Mouse (Mus musculus) ovary, postnatal 10 days (tissue): ENCODE measurements around the gene Dlec1.
A peak's percentile ranks its signal among the peaks of the same experiment; 100 is the strongest.

Source experiments
- DNase-seq: peaks from one replicate; pipeline ENCODE4 v3.0.0; 2022; ENCODE audit warnings: low spot score

Dlec1 gene

DNA sequence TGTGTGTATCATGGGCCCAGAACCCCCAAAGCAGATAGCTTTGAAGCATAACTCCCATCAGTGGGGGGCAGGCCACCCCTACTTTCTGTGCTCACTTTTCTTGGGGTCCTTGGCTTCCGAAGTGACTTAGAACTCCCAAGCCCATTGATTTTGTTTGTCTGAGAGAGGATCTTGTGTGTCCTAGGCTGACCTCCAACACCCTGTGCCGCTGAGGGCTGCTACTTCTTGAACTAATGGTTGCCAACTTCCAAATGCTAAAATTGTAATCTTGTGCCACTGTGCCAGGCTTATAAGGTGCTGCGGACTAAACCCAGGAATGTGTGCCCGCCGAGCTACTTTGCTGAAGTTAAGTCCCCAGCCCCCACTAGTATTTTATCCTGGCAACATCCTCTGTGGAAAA lies 11.8 kb upstream of the Dlec1 start:
- DNase-seq, result no peak

GRCm38 (mm10) chr9:119091581-119092310 lies 10.5 kb upstream of the Dlec1 start:
- no peak for DNase-seq

DNA sequence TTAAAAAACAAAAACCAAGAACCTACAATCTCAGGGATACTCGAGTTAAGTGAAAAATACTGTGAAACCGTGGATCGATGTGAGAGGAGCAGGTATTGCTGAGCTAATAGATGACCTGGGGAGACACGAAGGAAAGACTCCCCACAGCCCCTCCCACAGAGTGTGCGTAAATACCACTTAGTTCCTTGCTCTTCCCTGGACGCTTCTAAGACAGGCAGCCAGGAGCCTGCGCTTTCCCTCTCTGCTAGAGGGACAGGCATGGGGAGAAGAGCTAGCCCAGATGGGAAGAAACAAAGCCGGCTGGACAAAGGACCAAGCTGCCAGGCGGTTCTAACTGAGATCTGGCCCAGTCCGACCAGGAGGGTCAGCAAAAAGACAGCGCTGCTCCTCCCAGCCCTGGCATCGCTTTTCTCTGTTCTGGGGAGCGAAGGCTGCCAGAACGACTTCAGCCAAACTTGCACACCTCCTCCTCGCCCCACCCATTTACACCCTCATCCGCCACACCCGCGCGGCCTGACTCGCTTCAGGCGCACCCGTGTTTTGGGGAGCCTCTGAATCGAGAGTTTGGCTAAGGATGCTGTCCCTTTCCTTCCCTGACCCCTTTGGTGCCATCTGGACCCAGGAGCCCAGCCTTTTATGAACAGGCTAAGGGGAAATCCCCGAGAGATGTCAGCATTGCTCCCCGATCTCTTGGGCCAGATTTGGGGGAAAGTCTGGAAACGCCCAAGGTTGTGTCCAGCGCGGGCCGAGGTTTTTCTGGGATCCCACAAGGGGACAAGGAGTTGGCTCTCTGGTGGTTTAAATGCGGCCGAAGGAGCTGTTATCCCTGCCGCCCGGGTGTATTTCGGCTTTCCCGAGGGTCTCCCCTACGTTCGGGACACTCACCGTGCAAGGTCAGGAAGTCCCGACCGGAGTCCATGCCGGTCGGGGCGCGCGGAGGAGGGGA lies 9.5 kb upstream of the Dlec1 start:
- no peak for DNase-seq

DNA sequence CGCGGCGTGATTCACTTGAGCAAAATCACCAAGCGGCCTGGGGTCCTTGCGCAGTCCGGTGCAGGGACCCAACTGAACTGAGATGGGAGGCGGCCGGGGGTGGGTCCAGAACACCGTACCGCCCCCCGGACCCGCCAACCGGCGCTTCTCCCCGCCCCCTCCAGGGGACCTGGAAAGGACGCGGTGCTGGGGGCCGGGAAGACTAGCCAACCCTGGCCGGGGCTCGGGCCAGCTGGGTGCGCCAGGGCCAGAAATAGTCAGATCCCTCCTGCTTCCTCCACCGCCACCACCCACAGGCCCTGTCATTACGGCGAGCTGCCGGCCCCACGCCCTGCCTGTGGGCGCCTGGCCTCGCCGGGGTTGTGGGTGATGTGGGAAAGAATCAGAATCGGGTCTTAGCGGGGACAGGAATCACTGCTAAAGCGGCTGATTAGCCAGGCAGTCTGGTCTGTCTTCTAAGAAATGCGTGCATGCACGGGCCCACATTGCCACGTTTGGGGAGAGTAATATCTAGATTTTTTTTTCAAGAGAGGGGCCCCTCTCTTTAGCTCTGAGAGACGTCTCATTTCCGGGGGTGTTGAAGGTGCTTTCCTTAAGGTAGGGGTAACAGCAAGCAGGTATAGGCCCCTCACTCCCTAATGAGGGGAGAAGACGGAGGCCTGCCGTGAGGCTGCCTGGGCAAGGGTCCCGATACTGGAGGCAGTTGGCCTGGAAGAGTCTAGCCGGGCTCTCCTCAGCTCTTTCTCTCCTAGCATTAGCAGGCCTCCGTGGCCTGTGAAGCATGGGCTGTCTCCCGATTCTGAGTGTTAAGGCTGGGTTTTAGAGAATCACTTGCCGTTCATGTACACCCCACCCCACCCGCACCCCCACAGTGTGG lies 8.6 kb upstream of the Dlec1 start, which contains the start of gene Plcd1:
TSS of gene Plcd1 (minus strand) at position 84 of the 877 bp plus-strand sequence.
- peak; percentile 74 for DNase-seq

GRCm38 (mm10) chr9:119094462-119095109 lies 7.7 kb upstream of the Dlec1 start:
- DNase-seq, result no peak

DNA sequence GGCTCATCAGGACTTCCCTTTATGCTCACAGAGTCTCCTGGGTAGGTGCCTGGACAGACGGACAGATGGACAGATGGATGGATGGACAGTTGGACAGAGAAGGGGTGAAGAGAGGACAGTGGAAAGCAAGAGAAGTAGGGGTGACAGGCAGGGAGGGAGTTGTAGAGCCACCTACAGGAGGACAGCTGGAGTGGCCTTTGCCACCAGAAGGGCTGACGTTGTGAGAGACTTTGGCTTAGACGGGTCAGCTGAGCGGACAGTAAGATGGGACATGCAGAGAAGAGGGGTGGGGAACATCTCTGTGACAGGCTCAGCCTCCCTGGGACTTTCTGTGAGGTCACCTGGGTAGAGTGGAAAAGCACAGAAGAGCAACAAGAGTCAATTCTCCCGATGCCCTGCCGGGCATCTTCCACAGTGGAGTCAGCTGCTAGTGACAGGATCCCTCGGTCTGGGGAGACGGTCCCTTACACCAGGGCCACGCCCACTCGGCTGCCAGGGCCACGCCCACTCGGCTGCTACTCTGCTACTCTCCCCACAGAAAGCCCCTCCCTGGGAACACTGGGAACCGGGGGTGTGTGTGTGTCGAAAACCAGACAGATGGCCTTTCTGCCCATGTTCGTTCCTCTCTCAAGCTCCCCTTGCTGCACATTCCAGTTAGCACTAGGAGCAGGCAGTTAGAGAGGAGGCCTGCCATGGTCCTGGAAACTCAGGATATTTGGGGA lies 1.9 kb upstream of the Dlec1 start:
- no peak for DNase-seq

DNA sequence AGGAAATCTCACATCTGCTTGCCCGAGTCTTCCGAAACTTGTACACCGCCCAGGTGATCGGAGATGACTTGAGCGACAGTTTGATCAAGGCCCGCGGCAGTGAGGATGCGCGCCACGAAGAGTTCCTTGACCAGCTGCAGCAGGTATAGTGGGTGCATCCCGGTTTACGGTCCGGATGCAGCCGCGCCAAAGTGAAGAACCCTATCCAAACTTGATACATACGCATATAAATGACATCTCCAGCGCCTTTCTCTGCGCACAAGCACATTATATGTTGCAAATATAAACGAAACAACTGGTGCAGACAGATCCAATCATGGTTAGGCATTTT lies 470 bp downstream of the Dlec1 start:
- no peak for DNase-seq

- no peak for DNase-seq
Measured at GRCm38 (mm10) chr9:119107566-119107965, 5.3 kb downstream of the Dlec1 start.

GRCm38 (mm10) chr9:119109685-119110353 lies 7.5 kb downstream of the Dlec1 start:
- no peak for DNase-seq

DNA sequence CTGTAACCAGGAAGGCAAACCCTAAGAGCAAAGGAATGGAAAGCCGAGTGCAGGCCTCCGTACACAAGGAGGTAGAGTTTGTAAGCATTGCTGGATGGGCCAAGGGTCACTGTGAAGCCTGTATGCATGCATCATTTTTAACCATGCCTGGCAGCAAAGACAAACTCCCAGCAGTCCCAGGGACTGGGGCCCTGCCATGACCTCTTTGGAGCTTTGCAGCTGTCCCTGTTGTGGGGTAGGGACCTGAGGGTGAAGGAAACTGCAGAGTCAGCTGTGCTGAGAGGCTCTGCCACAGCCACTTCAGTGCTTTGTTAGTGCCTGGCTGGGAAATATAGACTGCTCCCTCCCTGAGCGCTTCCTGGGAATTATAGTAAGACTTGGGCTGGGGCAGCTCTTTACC lies 8.4 kb downstream of the Dlec1 start:
- no peak for DNase-seq

DNA sequence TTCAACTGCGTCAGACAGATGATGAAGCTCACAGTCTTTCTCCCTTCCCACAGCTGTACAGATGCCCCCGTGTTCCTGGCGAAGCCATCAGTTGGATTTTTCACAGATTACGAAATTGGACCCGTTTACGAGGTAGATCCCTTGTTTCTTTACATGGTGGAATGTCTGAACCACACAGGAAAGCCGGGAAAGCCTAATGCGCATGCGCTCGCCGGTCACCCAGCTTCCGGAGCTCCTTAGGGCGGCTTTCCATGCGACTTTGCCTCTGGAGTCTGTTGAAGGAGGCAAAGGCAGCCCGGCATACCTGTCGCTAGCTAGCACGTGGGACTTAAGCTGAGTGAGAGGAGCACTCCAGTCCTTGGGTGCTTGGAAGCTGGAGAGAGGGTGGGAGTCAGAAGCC lies 12.6 kb downstream of the Dlec1 start:
- DNase-seq, result no peak

DNA sequence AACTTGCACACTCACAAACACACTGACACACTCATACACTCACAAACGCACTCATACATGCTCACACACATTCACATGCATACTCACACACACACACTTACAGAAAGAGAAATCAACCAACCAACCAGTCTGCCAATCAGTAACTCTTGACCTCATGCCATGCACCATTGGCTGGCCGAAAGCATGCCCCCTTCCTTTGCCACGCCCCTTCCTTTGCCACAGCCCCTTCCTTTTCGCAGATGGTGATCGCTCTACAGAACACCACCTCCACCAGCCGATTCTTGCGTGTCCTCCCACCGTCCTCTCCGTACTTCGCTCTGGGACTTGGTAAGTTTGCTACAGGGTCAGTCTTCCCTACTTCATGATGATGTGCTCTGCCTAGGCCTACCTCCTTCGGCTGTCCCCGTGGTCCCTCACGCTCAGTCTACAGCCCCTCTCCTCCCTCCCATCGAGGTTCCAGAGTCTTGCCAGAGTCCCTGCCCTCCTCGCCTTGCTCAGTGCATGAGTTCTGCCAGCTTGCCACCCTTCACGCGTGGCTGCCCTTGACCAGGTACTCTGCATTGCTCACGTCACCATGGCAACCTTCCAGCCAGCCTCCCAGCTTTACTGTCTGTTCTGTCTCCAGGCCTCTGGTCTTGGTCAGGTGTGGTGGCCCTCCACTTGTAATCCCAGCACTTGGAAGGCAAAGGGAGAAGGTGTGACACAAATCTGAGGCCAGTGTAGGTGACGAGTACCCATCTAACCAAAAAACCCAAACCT lies 17.3 kb downstream of the Dlec1 start:
- no peak for DNase-seq

DNA sequence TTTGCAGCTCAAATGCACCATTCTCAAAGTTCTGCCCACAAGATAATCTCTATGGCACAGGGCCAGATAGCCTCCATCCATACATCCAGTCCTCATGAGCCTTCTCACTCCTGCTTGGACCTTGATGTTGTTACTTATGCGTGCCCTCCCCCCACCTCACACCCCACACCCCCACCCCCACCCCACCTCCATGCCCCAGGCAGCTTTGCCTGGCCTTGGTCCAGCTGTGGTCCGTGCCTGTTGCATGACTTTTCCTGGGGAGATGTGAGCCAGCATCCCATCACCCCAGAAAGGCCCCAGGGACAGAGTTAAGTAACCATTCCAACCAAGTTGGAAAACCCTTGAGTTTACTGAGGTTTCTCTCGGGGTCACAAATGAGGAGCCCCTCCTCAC lies 17.9 kb downstream of the Dlec1 start:
- DNase-seq, result no peak

GRCm38 (mm10) chr9:119122596-119123369 lies 20.5 kb downstream of the Dlec1 start:
- DNase-seq, result no peak

DNA sequence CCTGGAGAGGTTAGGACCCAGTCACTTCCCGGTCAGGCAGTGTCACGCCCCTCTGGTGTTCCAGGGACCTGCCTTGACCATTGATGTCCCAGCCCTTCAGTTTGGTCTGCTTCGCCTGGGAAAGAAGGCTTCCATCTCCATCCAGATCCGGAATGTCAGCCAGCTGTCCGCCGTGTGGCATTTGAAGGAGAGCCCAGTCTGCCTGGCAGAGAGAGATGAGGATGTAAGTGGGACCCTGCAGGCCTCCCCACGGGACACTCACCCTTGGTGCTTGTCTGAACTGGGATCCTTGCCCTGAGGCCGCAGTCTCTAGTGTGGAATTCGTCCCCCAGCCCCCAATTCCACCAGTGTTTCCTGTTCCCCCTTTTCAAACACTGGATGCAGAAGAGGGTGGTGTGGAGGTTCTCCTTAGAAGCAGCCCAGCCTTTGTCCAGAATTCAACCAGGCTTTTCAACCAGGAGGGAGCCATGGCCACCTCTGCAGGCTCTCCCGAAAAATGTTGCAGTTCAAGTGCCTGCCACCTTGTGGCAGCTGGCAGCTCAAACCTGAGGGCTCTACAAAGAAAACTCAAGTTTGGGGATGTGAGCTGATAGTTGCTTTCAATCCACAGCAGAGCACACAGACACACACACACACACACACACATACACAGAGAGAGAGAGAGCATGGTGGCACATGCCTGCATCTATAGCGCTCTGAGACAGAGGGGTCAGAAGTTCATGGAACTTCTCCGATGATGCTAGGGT lies 26.3 kb downstream of the Dlec1 start:
- no peak for DNase-seq

- DNase-seq, result no peak
Measured at GRCm38 (mm10) chr9:119130692-119131091, 28.4 kb downstream of the Dlec1 start.

DNA sequence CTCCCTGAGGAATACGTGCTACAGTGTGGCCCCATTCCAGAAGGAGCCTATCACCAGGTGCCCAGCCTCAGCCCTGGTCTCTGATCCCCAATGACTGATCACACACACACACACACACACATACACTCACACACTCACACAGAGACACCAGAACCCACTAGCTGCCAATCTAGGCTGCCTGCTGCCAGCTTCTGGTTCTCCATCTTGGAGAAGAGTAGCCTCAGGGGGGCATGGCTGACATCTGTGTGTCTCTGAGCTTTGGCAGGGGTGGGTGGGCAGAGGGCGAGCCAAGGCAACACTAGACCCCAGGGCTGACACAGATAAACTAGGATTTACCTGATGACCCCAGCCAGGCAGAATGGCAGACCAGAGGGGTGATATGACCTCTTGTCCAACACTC lies 36.6 kb downstream of the Dlec1 start:
- no peak for DNase-seq

DNA sequence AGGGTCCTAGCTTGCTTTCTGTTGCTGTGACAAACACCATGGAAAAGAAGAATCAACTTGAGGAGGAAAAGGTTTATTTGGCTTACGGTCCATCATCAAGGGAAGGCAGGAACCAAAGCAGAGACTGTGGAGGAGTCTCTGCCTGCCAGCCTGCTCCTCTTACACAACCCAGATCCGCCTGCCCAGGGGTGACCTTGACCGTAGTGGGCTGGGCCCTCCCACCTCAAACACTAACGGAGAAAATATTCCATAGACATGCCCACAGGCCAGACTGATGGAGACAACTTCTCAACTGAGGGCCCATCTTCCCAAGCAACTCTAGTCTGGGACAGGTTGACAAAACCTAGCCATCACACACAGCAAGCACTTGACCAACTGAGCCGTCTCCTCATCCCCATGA lies 39.8 kb downstream of the Dlec1 start:
- DNase-seq, result no peak
